Mouse (Mus musculus): ENCODE results near the gene Grm6. TPM values are rescaled to one million over a fixed set of nuclear protein-coding genes. Genes with fewer than 3 reads are reported as not detected.

The Grm6 gene
- polyA plus RNA-seq, 1 experiment from 2014 or later, result 0.32 TPM

DNA sequence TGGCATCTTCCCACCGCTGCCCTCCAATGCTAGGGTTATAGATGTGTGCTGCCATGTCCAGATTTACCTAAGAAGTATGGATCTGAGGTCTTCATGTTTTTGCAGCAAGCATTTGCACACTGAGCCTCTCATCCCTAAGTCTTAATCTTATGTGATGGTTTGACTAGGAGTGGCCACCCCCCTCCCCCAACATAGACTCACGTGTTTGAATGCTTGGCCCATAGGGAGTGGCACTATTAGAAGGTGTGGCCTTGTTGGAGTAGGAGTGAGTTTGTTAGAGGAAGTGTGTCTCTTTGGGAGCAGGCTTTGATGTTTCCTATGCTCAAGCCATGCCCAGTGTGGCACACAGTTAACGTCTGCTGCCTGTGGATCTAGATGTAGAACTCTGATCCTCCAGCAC is 28.2 kb downstream of the Grm6 start:
- H3K9me3 ChIP-seq, result peaks cover 16% of the 10 kb centered on the region
- no peak overlapping the region for H3K4me2 ChIP-seq
- H3K9ac ChIP-seq, result no peak overlapping the region
- 90% methylated on average over 3 of the region's 3 CpGs for WGBS
- no peaks in the 10 kb centered on the region for H3K27me3 ChIP-seq
- no peak overlapping the region for H3K4me3 ChIP-seq
- no peak for ATAC-seq (ENCODE audit: insufficient number of reproducible peaks, low FRiP score, low TSS enrichment, low read depth)
- no peak overlapping the region for H3K27ac ChIP-seq
- H3K36me3 ChIP-seq, result peaks cover 84% of the 10 kb centered on the region
- no peaks in the 10 kb centered on the region for H3K4me1 ChIP-seq

DNA sequence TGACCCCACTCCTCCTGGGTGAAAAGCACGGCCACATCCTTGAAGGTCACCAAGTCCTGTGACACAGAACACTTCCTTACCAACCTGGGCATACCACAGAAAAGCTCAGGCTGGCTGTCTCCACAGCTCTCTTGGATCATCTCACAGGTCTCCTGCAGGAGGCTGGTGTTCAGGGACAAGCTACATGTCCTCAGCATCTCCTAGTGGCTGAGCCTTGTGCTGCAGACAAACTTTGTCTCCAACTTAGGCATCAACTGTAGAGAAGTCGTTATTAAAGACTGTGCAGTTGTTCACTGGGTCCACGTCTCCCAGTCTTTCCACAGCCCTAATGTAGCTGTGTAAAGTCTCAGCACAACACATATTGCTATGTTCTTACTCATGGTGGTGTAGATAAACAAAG is 33.3 kb downstream of the Grm6 start:
- H3K4me2 ChIP-seq, result no peak overlapping the region
- H3K9ac ChIP-seq, result no peak overlapping the region
- H3K9me3 ChIP-seq, result no peaks in the 10 kb centered on the region
- peaks cover 63% of the 10 kb centered on the region for H3K36me3 ChIP-seq
- no peak overlapping the region for H3K4me3 ChIP-seq
- 82% methylated on average over 3 of the region's 3 CpGs for WGBS
- no peaks in the 10 kb centered on the region for H3K27me3 ChIP-seq
- no peak overlapping the region for H3K27ac ChIP-seq
- ATAC-seq (ENCODE audit: insufficient number of reproducible peaks, low FRiP score, low TSS enrichment, low read depth), result no peak
- H3K4me1 ChIP-seq, result peaks cover 6% of the 10 kb centered on the region

DNA sequence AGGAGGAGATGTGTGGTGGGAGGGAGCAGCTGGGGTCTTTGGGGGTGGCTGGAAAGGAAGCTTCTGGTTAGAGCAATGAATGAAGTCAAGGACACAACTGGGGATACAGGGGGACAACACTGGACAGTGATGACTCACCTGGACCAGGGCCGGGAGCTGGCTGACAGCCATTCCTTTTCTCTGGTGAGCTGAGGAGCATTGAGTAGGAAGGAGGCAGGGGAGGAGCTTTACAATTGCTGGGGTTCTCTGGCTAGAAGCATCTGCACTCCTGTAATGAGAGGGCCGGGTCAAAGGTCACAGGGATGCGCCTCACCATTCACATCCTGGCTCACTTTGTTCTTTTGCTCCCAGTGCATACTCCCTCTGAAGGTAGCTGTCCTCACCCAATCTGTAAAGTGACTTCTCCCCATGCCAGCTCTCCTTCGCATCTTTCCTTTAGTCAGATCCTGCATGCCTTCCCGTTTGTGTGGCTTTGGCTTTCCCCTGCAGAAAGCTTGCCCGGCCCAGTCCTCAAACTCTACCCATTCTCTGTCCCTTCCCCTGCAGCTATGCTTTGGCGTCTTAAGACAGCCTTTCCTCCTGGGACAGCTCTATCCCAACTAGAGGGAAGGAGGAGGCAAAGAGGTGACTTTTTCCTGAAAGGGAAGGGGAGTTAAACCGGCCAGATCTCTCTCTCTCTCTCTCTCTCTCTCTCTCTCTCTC is 35.9 kb downstream of the Grm6 start:
- Histone ChIP-seq H3K27ac (no peak overlapping the region), H3K27me3 (no peaks in the 10 kb centered on the region), H3K36me3 (peaks cover 39% of the 10 kb centered on the region), H3K4me2 (peak overlapping the region; percentile 72), H3K4me1 (peaks cover 6% of the 10 kb centered on the region), H3K9ac (peak overlapping the region; percentile 24; the same call in 1 of the 2 replicates), H3K9me3 (no peaks in the 10 kb centered on the region), H3K4me3 (peak overlapping the region; percentile 48)
- 44% methylated on average over 8 of the region's 8 CpGs for WGBS
- ATAC-seq (ENCODE audit: insufficient number of reproducible peaks, low FRiP score, low TSS enrichment, low read depth), result no peak

DNA sequence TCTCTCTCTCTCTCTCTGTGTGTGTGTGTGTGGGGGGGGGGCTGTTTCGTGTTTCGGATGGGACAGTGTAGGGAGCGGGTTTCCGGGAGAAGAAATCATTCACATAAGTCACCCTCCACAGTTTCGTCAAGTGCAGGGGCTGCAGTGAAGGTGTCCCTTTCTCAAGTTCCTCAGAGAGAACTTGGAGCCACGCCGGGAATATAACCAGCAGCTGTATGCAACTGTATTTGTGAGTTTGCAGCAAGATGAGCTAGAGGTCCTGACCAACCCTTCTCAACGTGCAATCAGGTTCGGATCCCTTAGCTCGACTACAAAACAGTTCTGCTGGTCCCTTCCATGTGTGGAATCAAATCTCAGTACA is 36.4 kb downstream of the Grm6 start:
- Histone ChIP-seq H3K4me3 (peak overlapping the region; percentile 48), H3K4me1 (peaks cover 6% of the 10 kb centered on the region), H3K36me3 (peaks cover 36% of the 10 kb centered on the region), H3K27ac (peak overlapping the region; percentile 68), H3K9ac (peak overlapping the region; percentile 24), H3K4me2 (peak overlapping the region; percentile 72), H3K27me3 (no peaks in the 10 kb centered on the region), H3K9me3 (no peaks in the 10 kb centered on the region)
- 8% methylated on average over 10 of the region's 10 CpGs for WGBS
- no peak for ATAC-seq (ENCODE audit: insufficient number of reproducible peaks, low FRiP score, low TSS enrichment, low read depth)

DNA sequence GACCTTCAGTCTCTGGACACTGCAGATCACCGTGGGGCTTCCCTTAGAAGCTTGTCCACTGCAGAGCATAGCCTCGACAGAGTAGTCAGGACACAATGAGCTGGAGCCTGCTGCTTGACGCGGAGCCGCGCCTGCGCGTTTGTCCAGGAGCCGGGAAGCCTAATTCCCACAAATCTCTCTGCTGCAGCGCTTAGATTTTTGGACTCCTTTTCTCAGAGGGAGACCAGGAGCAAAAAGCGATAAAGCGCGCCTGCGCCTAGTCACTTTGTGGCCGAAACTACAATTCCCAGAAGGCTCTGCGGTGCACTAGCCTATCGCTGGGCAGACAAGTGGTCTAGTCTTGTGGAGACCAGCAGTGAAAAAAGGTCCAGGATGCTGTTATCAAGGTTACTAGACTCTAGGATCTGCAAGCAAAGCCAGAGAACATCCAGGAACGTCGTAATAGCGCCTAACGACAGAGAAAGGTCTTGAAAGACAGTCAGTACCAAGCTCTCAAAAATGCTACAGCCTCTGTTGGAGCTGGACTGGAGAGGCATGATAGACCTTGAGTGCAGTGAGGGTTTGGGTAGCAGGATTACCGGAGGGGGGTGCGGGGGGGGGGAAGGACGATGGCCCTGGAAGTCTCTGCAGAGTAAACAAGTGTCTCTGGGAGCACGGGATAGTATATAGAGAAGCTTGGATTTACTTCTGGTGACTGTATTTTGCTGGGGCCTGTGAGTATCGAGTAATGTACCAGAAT is 37.1 kb downstream of the Grm6 start, which contains the start of gene Zfp454:
TSS of gene Zfp454 (minus strand) at position 262 of the 739 bp plus-strand sequence.
- Histone ChIP-seq H3K4me1 (peaks cover 6% of the 10 kb centered on the region), H3K36me3 (peaks cover 30% of the 10 kb centered on the region), H3K27ac (peak within 1 kb of the TSS; percentile 68), H3K4me2 (peak within 1 kb of the TSS; percentile 72), H3K9ac (peak within 1 kb of the TSS; percentile 24), H3K27me3 (no peaks in the 10 kb centered on the region), H3K4me3 (peak within 1 kb of the TSS; percentile 48), H3K9me3 (peaks cover 2% of the 10 kb centered on the region; the same call in 1 of the 2 replicates)
- 6% methylated on average over 26 of the region's 26 CpGs for WGBS
- peak; percentile 89 for ATAC-seq (ENCODE audit: insufficient number of reproducible peaks, low FRiP score, low TSS enrichment, low read depth)

DNA sequence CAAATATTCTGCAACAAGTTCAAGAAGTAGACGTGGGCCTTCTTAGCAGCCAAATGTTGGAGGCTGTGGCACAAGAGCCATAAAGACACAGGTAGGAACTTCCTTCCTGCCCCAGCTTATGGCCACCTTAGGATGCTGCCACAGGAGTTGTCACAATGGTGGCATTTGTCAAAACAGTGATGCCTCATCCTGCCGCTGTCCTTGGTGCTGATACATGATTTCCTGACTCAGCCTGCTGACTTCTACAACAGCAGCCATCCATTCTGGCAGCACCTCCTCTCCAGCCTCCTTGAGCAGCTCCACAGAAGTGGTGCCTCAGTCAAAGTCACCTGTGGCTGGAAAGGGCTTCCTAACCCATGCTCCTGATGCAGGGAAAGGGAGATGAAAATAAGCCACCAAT is 42.0 kb downstream of the Grm6 start:
- 55% methylated on average over 2 of the region's 2 CpGs for WGBS
- no peaks in the 10 kb centered on the region for H3K4me1 ChIP-seq
- no peak for ATAC-seq (ENCODE audit: insufficient number of reproducible peaks, low FRiP score, low TSS enrichment, low read depth)
- H3K4me2 ChIP-seq, result no peak overlapping the region
- no peak overlapping the region for H3K9ac ChIP-seq
- H3K27ac ChIP-seq, result no peak overlapping the region
- H3K9me3 ChIP-seq, result peaks cover 16% of the 10 kb centered on the region
- H3K36me3 ChIP-seq, result no peaks in the 10 kb centered on the region
- no peak overlapping the region for H3K4me3 ChIP-seq
- no peaks in the 10 kb centered on the region for H3K27me3 ChIP-seq

DNA sequence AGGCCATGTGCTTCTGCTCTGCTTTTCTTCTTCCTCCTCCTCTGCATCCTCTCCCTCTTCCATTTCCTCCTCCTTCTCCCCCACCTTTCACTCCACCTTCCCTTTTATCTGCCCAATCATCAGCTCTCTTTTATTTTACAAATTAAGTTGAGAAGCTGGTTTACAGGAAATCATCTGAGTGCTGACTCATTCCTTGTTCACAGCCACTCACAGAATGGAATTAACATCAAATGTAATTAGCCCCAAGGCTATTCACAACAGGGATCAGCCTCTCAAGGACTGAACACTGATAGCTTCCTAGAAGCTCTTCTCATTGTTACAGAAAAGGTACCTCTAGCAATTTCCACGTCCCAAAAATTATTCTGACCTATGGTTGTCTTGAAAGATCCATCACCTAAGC is 46.9 kb downstream of the Grm6 start:
- H3K4me1 ChIP-seq, result no peaks in the 10 kb centered on the region
- H3K4me3 ChIP-seq, result no peak overlapping the region
- ATAC-seq (ENCODE audit: insufficient number of reproducible peaks, low FRiP score, low TSS enrichment, low read depth), result no peak
- H3K9me3 ChIP-seq, result peaks cover 55% of the 10 kb centered on the region
- H3K27ac ChIP-seq, result no peak overlapping the region
- H3K36me3 ChIP-seq, result peaks cover 32% of the 10 kb centered on the region
- no peak overlapping the region for H3K4me2 ChIP-seq
- WGBS, result 88% methylated on average over 1 of the region's 1 CpGs
- no peaks in the 10 kb centered on the region for H3K27me3 ChIP-seq
- no peak overlapping the region for H3K9ac ChIP-seq

DNA sequence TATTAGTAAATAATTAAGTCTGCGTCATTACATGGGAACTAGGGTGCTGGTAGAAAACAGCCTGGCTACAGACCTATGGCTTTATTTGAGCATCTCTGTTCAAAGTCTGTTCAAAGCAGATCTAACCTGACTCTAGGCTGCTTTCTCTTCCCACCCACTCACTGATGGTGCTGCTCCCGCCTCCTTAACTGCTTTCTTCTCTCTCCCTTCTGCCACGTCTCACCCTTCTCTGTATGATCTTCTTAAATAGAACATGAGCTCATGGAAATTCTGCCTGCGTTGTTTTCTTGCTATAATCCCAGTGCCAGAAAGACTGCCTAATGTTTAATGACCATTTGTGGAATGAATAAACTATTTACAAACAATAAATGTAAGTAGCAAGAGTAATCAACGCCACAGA is 57.7 kb downstream of the Grm6 start:
- ATAC-seq (ENCODE audit: insufficient number of reproducible peaks, low FRiP score, low TSS enrichment, low read depth), result no peak
- H3K9me3 ChIP-seq, result peaks cover 15% of the 10 kb centered on the region
- H3K36me3 ChIP-seq, result peaks cover 90% of the 10 kb centered on the region

DNA sequence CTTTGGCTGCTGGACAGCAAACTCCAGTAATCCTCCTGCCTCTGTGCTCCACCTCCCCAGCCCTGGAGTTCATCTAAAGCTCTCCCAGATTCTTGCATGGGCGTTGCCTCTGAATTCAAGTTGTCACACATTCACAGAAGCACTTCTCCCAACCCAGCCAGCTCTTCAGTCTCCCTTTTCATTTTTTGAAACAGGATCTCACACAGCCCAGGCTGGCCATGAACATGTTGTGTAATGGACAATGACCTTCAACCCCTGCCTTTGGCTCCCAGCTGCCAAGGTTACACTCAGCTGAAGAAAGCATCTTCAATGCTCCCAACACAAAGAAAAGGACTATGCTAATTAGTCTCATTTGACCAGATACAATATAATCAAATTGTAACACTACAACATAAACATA is 62.8 kb downstream of the Grm6 start:
- Histone ChIP-seq H3K4me2 (no peak overlapping the region), H3K4me1 (no peaks in the 10 kb centered on the region), H3K9ac (no peak overlapping the region), H3K27me3 (no peaks in the 10 kb centered on the region), H3K27ac (no peak overlapping the region), H3K9me3 (no peaks in the 10 kb centered on the region), H3K4me3 (no peak overlapping the region), H3K36me3 (peaks cover 42% of the 10 kb centered on the region)
- no peak for ATAC-seq (ENCODE audit: insufficient number of reproducible peaks, low FRiP score, low TSS enrichment, low read depth)
- WGBS, result 97% methylated on average over 1 of the region's 1 CpGs

More for the DNA sequence above, 57.7 kb downstream of the Grm6 start:
- no peak overlapping the region for H3K4me3 ChIP-seq
- no peak overlapping the region for H3K9ac ChIP-seq
- H3K4me1 ChIP-seq, result no peaks in the 10 kb centered on the region
- 92% methylated on average over 5 of the region's 5 CpGs for WGBS
- no peak overlapping the region for H3K4me2 ChIP-seq
- H3K27me3 ChIP-seq, result no peaks in the 10 kb centered on the region
- H3K27ac ChIP-seq, result no peak overlapping the region

DNA sequence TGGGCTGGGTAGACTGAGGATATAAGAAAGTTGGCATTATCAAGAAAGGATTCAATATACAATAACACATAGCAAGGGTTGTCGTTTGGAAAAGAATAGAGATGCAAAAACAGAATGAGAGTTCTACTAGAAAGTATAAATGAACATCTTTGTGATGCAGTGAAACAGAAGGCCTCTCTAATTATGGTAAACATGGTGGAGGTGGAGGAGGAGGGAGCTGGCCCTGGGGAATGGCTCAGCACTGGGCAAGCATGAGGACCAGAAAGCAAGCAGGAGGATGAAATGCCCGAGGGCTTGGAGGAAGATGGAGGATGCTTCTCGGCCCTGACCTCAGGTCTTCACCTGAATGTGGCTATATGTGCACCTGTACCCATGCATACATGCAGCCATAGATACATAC is 64.0 kb downstream of the Grm6 start:
- Histone ChIP-seq H3K27me3 (no peaks in the 10 kb centered on the region), H3K36me3 (peaks cover 30% of the 10 kb centered on the region), H3K9ac (no peak overlapping the region), H3K9me3 (no peaks in the 10 kb centered on the region), H3K4me1 (no peaks in the 10 kb centered on the region), H3K4me3 (no peak overlapping the region), H3K27ac (no peak overlapping the region), H3K4me2 (no peak overlapping the region)
- ATAC-seq (ENCODE audit: insufficient number of reproducible peaks, low FRiP score, low TSS enrichment, low read depth), result no peak
- 93% methylated on average over 3 of the region's 3 CpGs for WGBS

Measured in limb, embryonic 15.5 days (tissue).